Mouse (Mus musculus): ENCODE results near the gene Mtpn. TPM values are rescaled to one million over a fixed set of nuclear protein-coding genes. Genes with fewer than 3 reads are reported as not detected.

Mtpn gene
- polyA plus RNA-seq (2016; fragmentation: Nextera tagmentation; extraction: Ambion mirVana), result 156 and 162 TPM in 2 replicates

GRCm38 (mm10) chr6:35539304-35540009 is at the start of gene Mtpn:
TSS of gene Mtpn (minus strand) at chr6:35539888.
- Histone ChIP-seq H3K9me3 (no peaks in the 10 kb centered on the region), H3K4me3 (peak within 1 kb of the TSS; percentile 92), H3K9ac (peak within 1 kb of the TSS; percentile 95), H3K27me3 (replicated peaks) (no peaks in the 10 kb centered on the region), H3K36me3 (no peaks in the 10 kb centered on the region), H3K27ac (peak within 1 kb of the TSS; percentile 37; the same call in 1 of the 2 replicates), H3K4me1 (peaks cover 12% of the 10 kb centered on the region), H3K4me2 (replicated peaks) (peak within 1 kb of the TSS; percentile 73)
- under 1% methylated on average over 61 of the region's 61 CpGs for WGBS
- ATAC-seq (ENCODE audit: low FRiP score, low read depth), result peak; percentile 99

DNA sequence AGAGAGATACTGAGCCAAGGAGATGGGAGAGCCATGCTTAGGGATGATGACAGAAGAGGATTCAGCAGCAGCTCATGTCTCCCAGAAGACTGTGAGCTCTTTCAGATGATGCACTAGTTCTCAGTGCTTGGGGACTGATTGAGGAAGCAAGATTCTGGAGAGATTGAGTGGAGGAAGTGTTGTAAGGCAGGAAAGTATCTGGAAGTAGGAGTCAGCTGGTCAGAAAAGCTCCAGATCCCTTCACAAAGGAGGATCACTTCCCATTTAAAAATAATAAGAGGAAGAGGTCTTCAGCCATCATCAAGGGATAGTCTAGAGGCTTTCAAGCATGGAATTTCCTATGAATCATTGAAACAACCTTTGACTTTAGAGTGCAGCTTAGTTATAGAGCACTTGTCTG is 29.0 kb upstream of the Mtpn start:
- Histone ChIP-seq H3K9me3 (no peaks in the 10 kb centered on the region), H3K27me3 (replicated peaks) (no peaks in the 10 kb centered on the region), H3K4me3 (no peak overlapping the region), H3K36me3 (no peaks in the 10 kb centered on the region), H3K9ac (no peak overlapping the region), H3K4me2 (replicated peaks) (no peak overlapping the region), H3K4me1 (no peaks in the 10 kb centered on the region), H3K27ac (no peak overlapping the region)
- no peak for ATAC-seq (ENCODE audit: low FRiP score, low read depth)

DNA sequence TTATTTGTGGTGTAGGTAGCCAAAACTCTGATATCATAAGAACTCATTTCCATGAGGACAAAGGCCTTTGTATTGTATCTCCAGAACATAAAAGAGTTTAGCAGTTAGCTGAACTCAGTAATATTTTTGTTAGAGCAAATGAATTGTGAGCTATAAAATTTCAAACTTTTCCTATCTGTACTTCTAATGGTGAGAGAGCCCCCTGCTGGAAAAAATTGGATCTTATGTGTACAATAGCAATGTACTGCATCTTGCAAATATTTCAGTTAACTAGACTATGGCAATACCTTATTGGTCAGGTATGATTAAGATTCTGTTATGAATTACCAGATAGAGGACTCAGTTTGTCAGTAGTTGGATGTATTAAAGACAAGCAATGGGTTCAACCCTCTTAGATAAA is 28.1 kb upstream of the Mtpn start:
- no peaks in the 10 kb centered on the region for H3K27me3 ChIP-seq (replicated peaks)
- H3K4me1 ChIP-seq, result no peaks in the 10 kb centered on the region
- H3K36me3 ChIP-seq, result no peaks in the 10 kb centered on the region
- no peak overlapping the region for H3K4me2 ChIP-seq (replicated peaks)
- H3K4me3 ChIP-seq, result no peak overlapping the region
- no peak overlapping the region for H3K9ac ChIP-seq
- H3K27ac ChIP-seq, result no peak overlapping the region
- H3K9me3 ChIP-seq, result no peaks in the 10 kb centered on the region
- ATAC-seq (ENCODE audit: low FRiP score, low read depth), result no peak

- Histone ChIP-seq H3K9me3 (no peaks in the 10 kb centered on the region), H3K27me3 (replicated peaks) (no peaks in the 10 kb centered on the region), H3K9ac (no peak overlapping the region), H3K36me3 (no peaks in the 10 kb centered on the region), H3K4me3 (no peak overlapping the region), H3K4me1 (no peaks in the 10 kb centered on the region), H3K27ac (no peak overlapping the region), H3K4me2 (replicated peaks) (no peak overlapping the region)
- ATAC-seq (ENCODE audit: low FRiP score, low read depth), result no peak
- WGBS, result 68% methylated on average over 2 of the region's 2 CpGs
Measured at GRCm38 (mm10) chr6:35559950-35560349, 20.3 kb upstream of the Mtpn start.

DNA sequence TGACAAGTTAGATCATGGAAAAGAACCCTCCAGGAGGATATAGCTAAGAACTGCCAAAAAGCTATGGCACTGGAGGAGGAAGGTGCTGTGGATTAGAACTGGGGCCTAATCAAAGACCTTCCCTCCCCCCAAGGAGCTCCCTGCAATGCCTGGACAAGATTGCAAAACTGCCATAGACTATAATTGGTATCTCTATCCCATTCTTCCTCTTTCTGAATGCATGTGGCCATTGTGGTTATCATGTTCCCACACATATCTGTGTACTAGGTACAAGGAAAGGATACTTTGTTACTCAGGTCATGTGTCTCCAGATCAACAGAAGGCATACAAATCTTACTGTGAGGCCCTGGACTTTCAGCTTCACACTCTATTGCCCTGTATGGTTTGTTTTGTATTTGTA is 4.7 kb upstream of the Mtpn start:
- Histone ChIP-seq H3K36me3 (no peaks in the 10 kb centered on the region), H3K27ac (no peak overlapping the region), H3K9ac (no peak overlapping the region), H3K27me3 (replicated peaks) (no peaks in the 10 kb centered on the region), H3K4me2 (replicated peaks) (no peak overlapping the region), H3K4me1 (no peaks in the 10 kb centered on the region), H3K4me3 (no peak overlapping the region), H3K9me3 (peaks cover 7% of the 10 kb centered on the region; the same call in 1 of the 2 replicates)
- no peak for ATAC-seq (ENCODE audit: low FRiP score, low read depth)

DNA sequence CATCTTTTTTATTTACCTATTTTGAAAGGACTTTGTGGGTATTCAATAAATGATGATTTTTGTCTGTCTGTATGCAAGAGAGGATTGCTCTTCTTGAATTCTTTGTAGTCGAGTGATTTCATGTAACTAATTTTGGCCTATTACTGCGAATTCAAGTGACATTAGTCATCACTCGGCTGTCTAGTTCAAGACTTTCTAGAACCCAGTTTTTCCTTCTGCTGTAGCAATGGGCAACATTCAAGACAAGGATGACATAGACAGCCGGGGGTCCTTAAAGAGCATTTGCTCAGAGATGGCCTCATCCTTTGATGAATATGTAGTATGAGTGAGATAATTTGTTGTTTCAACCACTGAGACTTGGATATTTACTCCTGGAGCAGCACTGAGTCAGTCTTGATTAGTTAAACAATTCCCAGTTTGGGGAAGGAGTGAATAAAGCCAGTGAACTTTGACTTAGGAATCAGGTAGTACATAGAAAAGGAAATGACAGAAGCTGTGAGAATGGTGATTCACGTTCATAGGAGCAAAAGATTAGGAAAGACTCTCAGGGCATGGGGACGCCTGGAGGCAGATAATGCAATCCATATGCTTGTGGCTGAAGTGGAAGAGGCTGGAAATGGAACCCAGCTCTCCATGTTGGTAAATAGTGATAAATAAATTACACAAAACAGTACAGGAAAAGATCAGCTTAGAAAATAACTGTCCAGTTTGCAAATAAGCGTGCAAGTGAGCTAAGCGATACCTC is 3.1 kb upstream of the Mtpn start:
- no peak for ATAC-seq (ENCODE audit: low FRiP score, low read depth)
- Histone ChIP-seq H3K4me3 (no peak overlapping the region), H3K4me2 (replicated peaks) (no peak overlapping the region), H3K36me3 (no peaks in the 10 kb centered on the region), H3K9me3 (peaks cover 7% of the 10 kb centered on the region; the same call in 1 of the 2 replicates), H3K27me3 (replicated peaks) (no peaks in the 10 kb centered on the region), H3K4me1 (peaks cover 11% of the 10 kb centered on the region), H3K9ac (no peak overlapping the region), H3K27ac (no peak overlapping the region)
- 81% methylated on average over 8 of the region's 8 CpGs for WGBS

- whole genome bisulfite sequencing, result 88% methylated on average over 9 of the region's 9 CpGs
- Histone ChIP-seq H3K27me3 (replicated peaks) (no peaks in the 10 kb centered on the region), H3K36me3 (no peaks in the 10 kb centered on the region), H3K9me3 (no peaks in the 10 kb centered on the region), H3K9ac (no peak overlapping the region), H3K4me2 (replicated peaks) (no peak overlapping the region), H3K4me3 (no peak overlapping the region), H3K4me1 (peaks cover 12% of the 10 kb centered on the region), H3K27ac (no peak overlapping the region)
- ATAC-seq (ENCODE audit: low FRiP score, low read depth), result no peak
Measured at GRCm38 (mm10) chr6:35540377-35540776, 689 bp upstream of the Mtpn start.

GRCm38 (mm10) chr6:35538757-35539303 is 858 bp downstream of the Mtpn start:
- WGBS, result 5% methylated on average over 21 of the region's 21 CpGs
- Histone ChIP-seq H3K27me3 (replicated peaks) (no peaks in the 10 kb centered on the region), H3K9ac (peak overlapping the region; percentile 95), H3K4me2 (replicated peaks) (peak overlapping the region; percentile 73), H3K4me3 (peak overlapping the region; percentile 92), H3K27ac (peak overlapping the region; percentile 37; the same call in 1 of the 2 replicates), H3K4me1 (peaks cover 12% of the 10 kb centered on the region), H3K36me3 (no peaks in the 10 kb centered on the region), H3K9me3 (no peaks in the 10 kb centered on the region)
- no peak for ATAC-seq (ENCODE audit: low FRiP score, low read depth)

- ATAC-seq (ENCODE audit: low FRiP score, low read depth), result no peak
- no peaks in the 10 kb centered on the region for H3K36me3 ChIP-seq
- no peak overlapping the region for H3K9ac ChIP-seq
- no peak overlapping the region for H3K4me2 ChIP-seq (replicated peaks)
- H3K4me3 ChIP-seq, result no peak overlapping the region
- no peaks in the 10 kb centered on the region for H3K9me3 ChIP-seq
- H3K27ac ChIP-seq, result no peak overlapping the region
- 92% methylated on average over 7 of the region's 7 CpGs for whole genome bisulfite sequencing
- H3K27me3 ChIP-seq (replicated peaks), result no peaks in the 10 kb centered on the region
- peaks cover 12% of the 10 kb centered on the region for H3K4me1 ChIP-seq
Measured at GRCm38 (mm10) chr6:35536021-35536420, 3.7 kb downstream of the Mtpn start.

DNA sequence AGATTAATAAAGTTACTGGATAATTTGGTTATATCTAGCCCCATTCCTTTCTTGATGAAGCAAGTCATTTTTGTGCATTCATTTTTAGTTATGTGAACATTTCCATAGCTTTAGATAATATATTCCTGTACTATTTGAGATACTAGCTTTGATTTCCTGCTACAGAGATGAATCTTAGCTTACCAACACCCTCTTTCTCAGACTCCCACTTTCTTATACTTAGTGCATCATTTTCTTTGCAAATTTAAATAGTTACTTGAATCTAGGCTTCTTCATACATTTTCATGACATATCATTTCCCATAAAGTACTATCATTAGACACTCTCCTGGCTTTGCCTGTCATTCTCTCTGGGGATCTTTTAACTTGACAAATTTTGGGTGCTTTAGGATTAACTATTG is 26.3 kb downstream of the Mtpn start:
- H3K9me3 ChIP-seq, result no peaks in the 10 kb centered on the region
- H3K4me2 ChIP-seq (replicated peaks), result no peak overlapping the region
- no peak overlapping the region for H3K9ac ChIP-seq
- no peaks in the 10 kb centered on the region for H3K27me3 ChIP-seq (replicated peaks)
- no peak overlapping the region for H3K4me3 ChIP-seq
- peaks cover 15% of the 10 kb centered on the region for H3K36me3 ChIP-seq
- no peaks in the 10 kb centered on the region for H3K4me1 ChIP-seq
- no peak for ATAC-seq (ENCODE audit: low FRiP score, low read depth)
- no peak overlapping the region for H3K27ac ChIP-seq

GRCm38 (mm10) chr6:35504781-35505180 is 34.9 kb downstream of the Mtpn start:
- H3K9me3 ChIP-seq, result no peaks in the 10 kb centered on the region
- WGBS, result 91% methylated on average over 2 of the region's 2 CpGs
- H3K27me3 ChIP-seq (replicated peaks), result no peaks in the 10 kb centered on the region
- H3K36me3 ChIP-seq, result no peaks in the 10 kb centered on the region
- no peak overlapping the region for H3K9ac ChIP-seq
- no peak overlapping the region for H3K4me3 ChIP-seq
- no peaks in the 10 kb centered on the region for H3K4me1 ChIP-seq
- no peak overlapping the region for H3K4me2 ChIP-seq (replicated peaks)
- no peak overlapping the region for H3K27ac ChIP-seq
- ATAC-seq (ENCODE audit: low FRiP score, low read depth), result no peak

GRCm38 (mm10) chr6:35502904-35503303 is 36.8 kb downstream of the Mtpn start:
- H3K9ac ChIP-seq, result no peak overlapping the region
- whole genome bisulfite sequencing, result 94% methylated on average over 2 of the region's 2 CpGs

More at GRCm38 (mm10) chr6:35502904-35503303, 36.8 kb downstream of the Mtpn start:
- Histone ChIP-seq H3K27me3 (replicated peaks) (no peaks in the 10 kb centered on the region), H3K4me2 (replicated peaks) (no peak overlapping the region), H3K27ac (no peak overlapping the region), H3K4me3 (no peak overlapping the region), H3K36me3 (no peaks in the 10 kb centered on the region), H3K9me3 (no peaks in the 10 kb centered on the region), H3K4me1 (no peaks in the 10 kb centered on the region)
- no peak for ATAC-seq (ENCODE audit: low FRiP score, low read depth)

Measured in neural tube, embryonic 12.5 days (tissue).